Mouse (Mus musculus) forebrain, postnatal 0 days (tissue): ENCODE data around the gene Fbxw11. TPM values are rescaled to one million over a fixed set of nuclear protein-coding genes. Genes with fewer than 3 reads are reported as not detected.

Source experiments
- ATAC-seq: fragments of 200-750 bp; cut with Nextera tagmentation; 2 replicates; pipeline ENCODE4 v1.8.0; 2017; ENCODE audit warnings: mild to moderate bottlenecking, moderate library complexity
- DNase-seq: peaks from one replicate; pipeline ENCODE4 v3.0.0-alpha.2; 2015
- H3K27ac ChIP-seq: fragments of 300-500 bp; sonication (generic); 2 replicates; pipeline ENCODE4 v1.5.1; 2014; ENCODE audit warnings: low read depth, mild to moderate bottlenecking, antibody characterized with exemption, low read length, moderate library complexity, mixed read lengths
- H3K27me3 ChIP-seq: fragments of 300-500 bp; sonication (generic); 2 replicates; pipeline ENCODE4 v1.6.1; 2014; ENCODE audit warnings: mild to moderate bottlenecking, low read length, mixed read lengths; ENCODE audit not compliant: insufficient read depth
- H3K36me3 ChIP-seq: fragments of 300-500 bp; sonication (generic); 2 replicates; pipeline ENCODE4 v1.6.1; 2014; ENCODE audit warnings: mild to moderate bottlenecking, moderate library complexity; ENCODE audit not compliant: insufficient read depth
- H3K4me1 ChIP-seq: fragments of 300-500 bp; sonication (generic); 2 replicates; pipeline ENCODE4 v1.6.1; 2014; ENCODE audit warnings: antibody characterized with exemption; ENCODE audit not compliant: insufficient read depth
- H3K4me2 ChIP-seq: fragments of 300-500 bp; sonication (generic); 2 replicates; pipeline ENCODE4 v1.6.1; 2014; ENCODE audit warnings: low read depth, mild to moderate bottlenecking, moderate library complexity
- H3K4me3 ChIP-seq: fragments of 300-500 bp; sonication (generic); 2 replicates; pipeline ENCODE4 v1.5.1; 2014; ENCODE audit warnings: low read depth, low read length, mixed read lengths
- H3K9ac ChIP-seq: fragments of 300-500 bp; sonication (generic); 2 replicates; pipeline ENCODE4 v1.6.1; 2014; ENCODE audit warnings: mild to moderate bottlenecking
- H3K9me3 ChIP-seq: fragments of 300-500 bp; sonication (generic); 2 replicates; pipeline ENCODE4 v1.6.1; 2016; ENCODE audit warnings: low read length
- CTCF ChIP-seq: sonication (generic); IDR thresholded peaks from 2 replicates; pipeline ENCODE4 v1.5.1; 2016; ENCODE audit warnings: antibody characterized with exemption, control low read depth, low read depth
- WGBS: fragments of 180-500 bp; shearing (Covaris S2); extraction: QIAGEN DNeasy Blood & Tissue Kit; methylation state at CpG from one replicate; pipeline ENCODE4 v1.1.7; 2014; 5-methylcytosine and 5-hydroxymethylcytosine counted together
- polyA plus RNA-seq: library from polyadenylated mRNA; unstranded; fragments of >200 nt; fragmentation: Nextera tagmentation; extraction: Ambion mirVana; gene quantifications from 2 replicates; pipeline ENCODE4 v1.2.1, GENCODE M21; 2015
- total RNA-seq: library from RNA; depleted of rRNA; stranded (reverse); fragments of >200 nt; gene quantifications from 2 replicates; pipeline ENCODE4 v1.2.3, GENCODE M21; 2014

The Fbxw11 gene
- total and polyA plus RNA-seq, 2 experiments from 2014 or later, result 110 to 161 TPM

- peak overlapping the region; percentile 99 for H3K27ac ChIP-seq
- no peaks in the 10 kb centered on the region for H3K9me3 ChIP-seq
- peak overlapping the region; percentile 95 for H3K9ac ChIP-seq
- H3K4me1 ChIP-seq, result peaks cover 12% of the 10 kb centered on the region
- peak overlapping the region; percentile 96 for H3K4me3 ChIP-seq
- ATAC-seq (peak; percentile 44), DNase-seq (peak; percentile 16)
- peak overlapping the region; percentile 66 for H3K4me2 ChIP-seq
- WGBS, result 2% methylated on average over 50 of the region's 54 CpGs
- no peaks in the 10 kb centered on the region for H3K27me3 ChIP-seq
- TF ChIP-seq CTCF, result no peak
- no peaks in the 10 kb centered on the region for H3K36me3 ChIP-seq
These were observed 669 bp downstream of the Fbxw11 start for GRCm38 (mm10) chr11:32642899-32643886.

GRCm38 (mm10) chr11:32644010-32644409, 1.5 kb downstream of the Fbxw11 start:
- 36% methylated on average over 3 of the region's 3 CpGs for whole genome bisulfite sequencing
- no peak for ATAC-seq

GRCm38 (mm10) chr11:32647265-32647664, 4.7 kb downstream of the Fbxw11 start:
- no peak overlapping the region for H3K4me3 ChIP-seq
- H3K27me3 ChIP-seq, result no peaks in the 10 kb centered on the region
- no peaks in the 10 kb centered on the region for H3K36me3 ChIP-seq
- H3K27ac ChIP-seq, result no peak overlapping the region
- ATAC-seq, result no peak
- no peaks in the 10 kb centered on the region for H3K9me3 ChIP-seq
- no peak for DNase-seq
- H3K4me1 ChIP-seq, result peaks cover 4% of the 10 kb centered on the region; the same call in 1 of the 2 replicates
- 88% methylated on average over 2 of the region's 2 CpGs for WGBS
- TF ChIP-seq CTCF, result no peak
- H3K9ac ChIP-seq, result no peak overlapping the region
- H3K4me2 ChIP-seq, result no peak overlapping the region

More at GRCm38 (mm10) chr11:32644010-32644409, 1.5 kb downstream of the Fbxw11 start:
- Histone ChIP-seq H3K4me3 (peak overlapping the region; percentile 96), H3K4me2 (peak overlapping the region; percentile 66), H3K4me1 (peaks cover 12% of the 10 kb centered on the region), H3K27me3 (no peaks in the 10 kb centered on the region), H3K36me3 (no peaks in the 10 kb centered on the region), H3K27ac (0 out of 2 replicates have a peak overlapping the region, but pooled peaks have one; percentile 99), H3K9ac (peak overlapping the region; percentile 95), H3K9me3 (no peaks in the 10 kb centered on the region)
- no peak for DNase-seq
- no peak for TF ChIP-seq CTCF

- ATAC-seq, result no peak
- Histone ChIP-seq H3K9ac (no peak overlapping the region), H3K36me3 (no peaks in the 10 kb centered on the region), H3K4me1 (no peaks in the 10 kb centered on the region), H3K27me3 (no peaks in the 10 kb centered on the region), H3K4me3 (no peak overlapping the region), H3K9me3 (no peaks in the 10 kb centered on the region), H3K27ac (no peak overlapping the region), H3K4me2 (no peak overlapping the region)
- TF ChIP-seq CTCF, result no peak
- no peak for DNase-seq
These were observed 7.8 kb downstream of the Fbxw11 start for GRCm38 (mm10) chr11:32650236-32650749.

- no peak overlapping the region for H3K4me3 ChIP-seq
- TF ChIP-seq CTCF, result no peak
- H3K4me2 ChIP-seq, result no peak overlapping the region
- no peaks in the 10 kb centered on the region for H3K27me3 ChIP-seq
- H3K9me3 ChIP-seq, result no peaks in the 10 kb centered on the region
- no peak for DNase-seq
- no peak overlapping the region for H3K9ac ChIP-seq
- no peaks in the 10 kb centered on the region for H3K4me1 ChIP-seq
- no peak for ATAC-seq
- H3K27ac ChIP-seq, result no peak overlapping the region
- 81% methylated on average over 7 of the region's 7 CpGs for WGBS
- no peaks in the 10 kb centered on the region for H3K36me3 ChIP-seq
These were observed 8.5 kb downstream of the Fbxw11 start for GRCm38 (mm10) chr11:32650893-32651590.

- H3K36me3 ChIP-seq, result no peaks in the 10 kb centered on the region
- 88% methylated on average over 1 of the region's 1 CpGs for WGBS
These were observed 9.2 kb downstream of the Fbxw11 start for GRCm38 (mm10) chr11:32651723-32652122.

More at GRCm38 (mm10) chr11:32651723-32652122, 9.2 kb downstream of the Fbxw11 start:
- no peak overlapping the region for H3K4me3 ChIP-seq
- H3K4me1 ChIP-seq, result no peaks in the 10 kb centered on the region
- no peaks in the 10 kb centered on the region for H3K9me3 ChIP-seq
- DNase-seq (no peak), ATAC-seq (no peak)
- no peak overlapping the region for H3K4me2 ChIP-seq
- TF ChIP-seq CTCF, result no peak
- H3K27ac ChIP-seq, result no peak overlapping the region
- H3K9ac ChIP-seq, result no peak overlapping the region
- no peaks in the 10 kb centered on the region for H3K27me3 ChIP-seq
